Mouse (Mus musculus) liver, embryonic 12.5 days (tissue): Measurements from ENCODE around the gene Zfp385a. TPM values are rescaled to one million over a fixed set of nuclear protein-coding genes. Genes with fewer than 3 reads are reported as not detected.

Experiments
- ATAC-seq: fragments of 200-750 bp; cut with Nextera tagmentation; 2 replicates; pipeline ENCODE4 v1.8.0; 2017; ENCODE audit warnings: moderate number of reproducible peaks, mild to moderate bottlenecking, moderate library complexity
- H3K27ac ChIP-seq: fragments of 300-500 bp; sonication (generic); 2 replicates; pipeline ENCODE4 v1.5.1; 2016; ENCODE audit warnings: mild to moderate bottlenecking
- H3K27me3 ChIP-seq: fragments of 300-500 bp; sonication (generic); replicated peaks from 2 replicates; pipeline ENCODE4 v1.6.1; 2016; ENCODE audit warnings: mild to moderate bottlenecking, moderate library complexity
- H3K36me3 ChIP-seq: fragments of 300-500 bp; sonication (generic); 2 replicates; pipeline ENCODE4 v1.6.1; 2016; ENCODE audit warnings: mild to moderate bottlenecking, moderate library complexity
- H3K4me1 ChIP-seq: fragments of 300-500 bp; sonication (generic); 2 replicates; pipeline ENCODE4 v1.6.1; 2016
- H3K4me2 ChIP-seq: fragments of 300-500 bp; sonication (generic); 2 replicates; pipeline ENCODE4 v1.6.1; 2016; ENCODE audit warnings: mild to moderate bottlenecking, moderate library complexity
- H3K4me3 ChIP-seq: fragments of 300-500 bp; sonication (generic); 2 replicates; pipeline ENCODE4 v1.5.1; 2016; ENCODE audit warnings: mild to moderate bottlenecking, moderate library complexity
- H3K9ac ChIP-seq: fragments of 300-500 bp; sonication (generic); 2 replicates; pipeline ENCODE4 v1.6.1; 2016; ENCODE audit warnings: mild to moderate bottlenecking, moderate library complexity
- H3K9me3 ChIP-seq: fragments of 300-500 bp; sonication (generic); replicated peaks from 2 replicates; pipeline ENCODE4 v1.6.1; 2016; ENCODE audit warnings: mild to moderate bottlenecking, moderate library complexity
- WGBS: fragments of 180-500 bp; shearing (Covaris S2); methylation state at CpG from one replicate; pipeline ENCODE4 v1.1.7; 2016; ENCODE audit not compliant: insufficient replicate concordance; 5-methylcytosine and 5-hydroxymethylcytosine counted together
- polyA plus RNA-seq: library from polyadenylated mRNA; unstranded; fragments of >200 nt; fragmentation: Nextera tagmentation; extraction: Ambion mirVana; gene quantifications from 2 replicates; pipeline ENCODE4 v1.2.1, GENCODE M21; 2016

The Zfp385a gene
- polyA plus RNA-seq, 1 experiment from 2014 or later = 8.2 TPM

GRCm38 (mm10) chr15:103359869-103360602 is 20.1 kb upstream of the Zfp385a start:
- no peak overlapping the region for H3K9ac ChIP-seq
- WGBS = 78% methylated on average over 5 of the region's 5 CpGs
- no peak overlapping the region; the same call in 1 of the 2 replicates for H3K27ac ChIP-seq

DNA sequence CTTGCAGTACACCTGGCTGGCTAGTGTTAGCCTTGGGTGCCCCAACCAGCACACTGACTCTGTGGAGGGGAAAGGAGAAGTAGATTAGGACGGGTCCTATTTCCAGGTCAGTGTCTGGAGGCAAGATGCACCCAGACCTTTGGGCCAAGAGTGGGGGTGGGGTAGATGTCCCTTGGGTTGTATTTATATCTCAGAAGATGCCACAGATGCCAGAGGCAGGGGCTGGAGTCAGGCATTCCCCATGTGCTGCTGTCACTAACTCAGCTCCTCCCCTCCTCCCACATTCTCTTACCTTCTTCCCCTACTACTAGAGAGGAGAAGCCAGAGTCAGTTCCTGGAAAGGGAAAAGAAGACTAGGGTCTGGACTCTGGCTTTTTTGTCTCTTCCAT is 19.2 kb upstream of the Zfp385a start:
- no peaks in the 10 kb centered on the region for H3K9me3 ChIP-seq
- H3K27me3 ChIP-seq = no peaks in the 10 kb centered on the region
- peak overlapping the region; percentile 69 for H3K27ac ChIP-seq
- no peak overlapping the region for H3K4me3 ChIP-seq
- WGBS = 35% methylated on average over 1 of the region's 1 CpGs
- peaks cover 65% of the 10 kb centered on the region for H3K4me1 ChIP-seq
- H3K9ac ChIP-seq = no peak overlapping the region
- H3K4me2 ChIP-seq = no peak overlapping the region
- peaks cover 49% of the 10 kb centered on the region for H3K36me3 ChIP-seq
- ATAC-seq = no peak

More at GRCm38 (mm10) chr15:103359869-103360602, 20.1 kb upstream of the Zfp385a start:
- H3K27me3 ChIP-seq = no peaks in the 10 kb centered on the region
- no peak for ATAC-seq
- peaks cover 74% of the 10 kb centered on the region for H3K4me1 ChIP-seq
- no peaks in the 10 kb centered on the region for H3K9me3 ChIP-seq
- no peak overlapping the region for H3K4me2 ChIP-seq
- H3K4me3 ChIP-seq = no peak overlapping the region
- H3K36me3 ChIP-seq = peaks cover 39% of the 10 kb centered on the region

DNA sequence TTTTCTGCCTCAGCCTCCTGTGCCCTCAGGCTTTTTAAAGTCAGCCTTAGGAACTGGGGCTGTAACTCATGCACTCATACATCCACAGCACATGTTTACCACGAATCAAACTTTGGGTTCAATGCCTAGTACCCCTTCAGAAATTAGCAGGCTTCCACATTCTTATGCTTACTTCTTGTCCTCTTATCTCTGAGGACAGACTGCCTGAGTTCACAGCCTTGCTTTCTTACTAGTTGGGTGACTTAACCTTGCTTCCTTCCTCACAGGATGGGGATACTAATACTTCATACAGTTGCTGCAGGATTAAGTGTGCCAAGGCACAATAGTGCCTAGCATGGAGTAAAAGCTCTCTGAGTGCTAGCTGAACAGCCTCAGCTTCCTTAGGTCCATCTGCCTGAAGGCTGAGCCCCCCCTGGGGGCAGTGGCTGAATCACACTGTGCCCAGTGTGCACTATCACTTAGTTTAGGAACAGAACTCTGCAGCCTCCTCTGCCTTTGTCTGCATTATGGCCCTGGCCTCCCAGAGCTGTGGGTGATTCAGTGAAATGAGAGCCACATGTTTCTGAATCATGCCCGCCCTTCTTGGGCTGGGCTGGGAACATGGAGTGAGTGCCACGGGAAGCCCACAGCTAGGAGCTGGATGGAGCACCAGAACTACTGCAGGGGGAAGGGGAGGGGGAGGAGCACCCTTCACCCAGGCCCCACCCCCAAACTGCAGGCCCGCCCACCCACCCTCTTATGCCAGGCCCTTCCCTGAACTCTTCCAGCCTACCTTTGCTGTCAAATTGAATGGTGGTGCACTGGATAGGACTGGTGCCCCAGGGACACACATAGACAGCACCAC is 18.6 kb upstream of the Zfp385a start:
- WGBS = 25% methylated on average over 4 of the region's 4 CpGs
- Histone ChIP-seq H3K36me3 (peaks cover 52% of the 10 kb centered on the region), H3K27ac (peak overlapping the region; percentile 69), H3K27me3 (no peaks in the 10 kb centered on the region), H3K4me2 (no peak overlapping the region), H3K9me3 (no peaks in the 10 kb centered on the region), H3K4me1 (peaks cover 59% of the 10 kb centered on the region), H3K4me3 (no peak overlapping the region), H3K9ac (no peak overlapping the region)
- ATAC-seq = peak; percentile 17; the same call in 1 of the 2 replicates

DNA sequence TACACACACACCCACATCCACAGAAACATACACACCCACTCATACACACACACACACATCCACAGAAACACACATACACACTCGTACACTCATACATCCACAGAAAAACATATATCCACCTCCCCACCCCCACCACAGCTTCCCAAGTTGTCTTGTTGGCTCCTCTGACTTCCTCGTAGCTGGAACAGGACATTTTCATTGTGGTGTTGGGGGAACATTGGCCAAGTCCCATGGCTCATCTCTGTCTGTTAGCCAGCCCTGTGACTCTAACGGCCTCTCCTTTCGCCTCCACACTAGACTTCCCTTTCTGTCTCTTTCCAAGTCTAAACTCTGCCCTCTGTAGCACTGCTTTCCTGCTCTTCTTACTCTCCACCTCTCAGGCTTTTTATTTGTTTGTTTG is 17.9 kb upstream of the Zfp385a start:
- H3K4me1 ChIP-seq = peaks cover 52% of the 10 kb centered on the region
- H3K36me3 ChIP-seq = peaks cover 55% of the 10 kb centered on the region
- H3K27ac ChIP-seq = 0 out of 2 replicates have a peak overlapping the region, but pooled peaks have one; percentile 2

DNA sequence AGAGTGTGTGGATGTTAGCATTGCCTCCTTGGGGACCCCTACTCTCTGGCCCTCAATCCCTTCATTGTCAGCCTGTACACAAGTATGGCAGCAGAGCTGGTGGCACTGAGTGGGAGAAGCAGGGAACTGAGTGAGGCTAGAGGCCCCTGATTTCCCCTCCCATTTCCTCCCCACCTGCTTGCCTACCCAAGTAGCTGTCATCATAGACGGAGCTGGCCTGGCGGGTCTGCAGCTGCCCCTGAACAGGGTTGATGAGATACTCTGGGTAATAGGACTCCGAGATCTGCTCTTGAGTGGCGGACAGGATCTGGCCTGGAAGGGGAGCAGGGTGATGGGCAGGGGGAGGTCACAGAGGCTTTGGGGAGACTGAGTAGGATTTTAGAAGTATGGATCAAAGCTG is 16.2 kb upstream of the Zfp385a start:
- 64% methylated on average over 4 of the region's 4 CpGs for WGBS
- no peaks in the 10 kb centered on the region for H3K9me3 ChIP-seq
- H3K27ac ChIP-seq = no peak overlapping the region
- no peak overlapping the region for H3K4me3 ChIP-seq
- peaks cover 68% of the 10 kb centered on the region for H3K36me3 ChIP-seq
- H3K9ac ChIP-seq = no peak overlapping the region
- no peaks in the 10 kb centered on the region for H3K27me3 ChIP-seq
- H3K4me1 ChIP-seq = peaks cover 37% of the 10 kb centered on the region
- no peak for ATAC-seq
- H3K4me2 ChIP-seq = no peak overlapping the region

More for the DNA sequence above, 17.9 kb upstream of the Zfp385a start:
- no peak for ATAC-seq
- H3K4me2 ChIP-seq = no peak overlapping the region
- no peak overlapping the region for H3K9ac ChIP-seq
- H3K4me3 ChIP-seq = no peak overlapping the region
- no peaks in the 10 kb centered on the region for H3K27me3 ChIP-seq
- no peaks in the 10 kb centered on the region for H3K9me3 ChIP-seq
- 71% methylated on average over 4 of the region's 4 CpGs for WGBS

DNA sequence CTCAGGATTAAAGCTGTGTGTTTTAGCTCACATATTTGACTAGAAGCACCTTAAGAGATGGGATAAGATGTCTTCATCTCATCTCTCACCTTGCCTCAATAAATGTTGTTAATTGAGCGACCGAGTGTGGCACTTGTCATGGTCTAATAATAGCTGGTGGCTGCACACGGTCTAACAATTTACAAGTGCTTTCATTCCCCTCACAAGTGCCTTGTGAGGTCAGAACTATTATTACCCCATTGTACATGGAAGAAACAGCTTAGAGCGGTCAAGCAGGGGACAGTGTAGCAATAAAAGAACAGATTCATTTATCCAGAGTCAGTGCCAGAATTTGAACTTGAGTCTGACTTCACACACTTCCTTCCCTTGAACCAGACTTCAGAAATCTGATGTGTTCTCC is 15.5 kb upstream of the Zfp385a start:
- Histone ChIP-seq H3K27ac (no peak overlapping the region), H3K27me3 (no peaks in the 10 kb centered on the region), H3K4me1 (peaks cover 33% of the 10 kb centered on the region), H3K9me3 (no peaks in the 10 kb centered on the region), H3K36me3 (peaks cover 75% of the 10 kb centered on the region), H3K4me3 (no peak overlapping the region), H3K4me2 (no peak overlapping the region), H3K9ac (no peak overlapping the region)
- WGBS = 78% methylated on average over 4 of the region's 4 CpGs
- no peak for ATAC-seq

GRCm38 (mm10) chr15:103354690-103355089 is 14.8 kb upstream of the Zfp385a start:
- ATAC-seq = no peak
- peaks cover 83% of the 10 kb centered on the region for H3K36me3 ChIP-seq
- no peak overlapping the region for H3K4me2 ChIP-seq
- H3K9ac ChIP-seq = no peak overlapping the region
- H3K4me1 ChIP-seq = peaks cover 26% of the 10 kb centered on the region
- no peaks in the 10 kb centered on the region for H3K9me3 ChIP-seq
- no peaks in the 10 kb centered on the region for H3K27me3 ChIP-seq
- no peak overlapping the region for H3K4me3 ChIP-seq
- WGBS = 87% methylated on average over 2 of the region's 2 CpGs
- H3K27ac ChIP-seq = no peak overlapping the region

DNA sequence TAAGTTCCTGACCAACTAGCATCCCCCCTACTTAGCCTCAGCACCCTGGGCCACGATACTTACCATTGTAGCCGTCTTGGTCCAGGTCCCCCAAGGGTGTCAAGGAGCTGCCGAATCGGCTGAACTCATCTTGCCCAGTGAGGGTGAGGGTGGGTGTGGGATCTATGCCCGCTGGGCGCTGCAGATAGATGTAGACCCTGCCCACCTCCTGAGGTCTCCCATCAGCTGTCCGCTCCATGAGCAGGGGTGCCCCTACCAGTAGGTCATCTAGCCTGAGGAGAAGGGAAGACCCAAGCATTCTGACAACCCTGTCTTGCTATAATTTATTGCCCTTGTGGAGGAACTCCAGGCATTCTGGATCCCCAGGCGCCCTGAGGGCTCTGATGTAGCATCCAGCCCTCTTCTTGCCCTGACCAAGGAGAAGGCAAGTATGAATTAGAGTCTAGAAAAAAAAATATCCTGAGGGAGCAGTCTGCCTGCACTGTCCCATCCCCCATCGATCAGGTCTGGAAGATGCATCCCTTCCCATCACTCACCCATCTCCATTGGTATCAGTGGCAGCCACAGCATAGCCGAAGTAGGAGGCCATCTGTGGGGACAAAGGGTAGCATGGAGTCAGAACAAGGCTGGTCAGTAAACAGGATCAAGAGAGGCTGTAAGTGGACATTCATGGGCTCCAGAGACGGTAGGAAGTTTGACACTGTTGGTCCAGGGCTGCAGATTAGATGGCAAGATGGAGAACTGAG is 13.8 kb upstream of the Zfp385a start:
- no peak overlapping the region for H3K4me2 ChIP-seq
- peaks cover 91% of the 10 kb centered on the region for H3K36me3 ChIP-seq
- H3K27ac ChIP-seq = no peak overlapping the region
- H3K4me3 ChIP-seq = no peak overlapping the region
- H3K9ac ChIP-seq = no peak overlapping the region
- peaks cover 16% of the 10 kb centered on the region for H3K4me1 ChIP-seq
- ATAC-seq = no peak
- WGBS = 81% methylated on average over 11 of the region's 11 CpGs
- no peaks in the 10 kb centered on the region for H3K9me3 ChIP-seq
- no peaks in the 10 kb centered on the region for H3K27me3 ChIP-seq

DNA sequence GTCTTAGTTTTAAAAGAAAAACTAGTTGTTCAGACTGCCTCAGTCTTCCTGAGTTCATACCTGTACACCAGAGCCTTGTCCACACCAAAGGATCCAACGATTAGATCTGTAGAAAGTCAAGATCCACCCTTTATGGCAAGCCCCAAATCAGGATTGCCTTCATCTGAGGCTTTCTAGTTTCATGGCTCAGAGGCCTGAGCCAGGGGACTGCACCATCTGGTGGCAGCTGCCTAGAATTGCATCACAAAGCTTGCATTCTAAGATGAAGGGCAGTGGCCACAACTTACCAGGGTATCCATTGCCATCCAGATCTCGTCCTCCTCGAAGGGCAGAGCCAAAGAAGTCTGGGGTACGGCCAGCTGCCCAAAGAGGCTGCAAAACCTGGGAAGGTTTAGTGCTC is 13.0 kb upstream of the Zfp385a start:
- no peaks in the 10 kb centered on the region for H3K27me3 ChIP-seq
- no peak overlapping the region for H3K4me3 ChIP-seq
- H3K9ac ChIP-seq = no peak overlapping the region
- ATAC-seq = no peak
- H3K36me3 ChIP-seq = peaks cover 91% of the 10 kb centered on the region
- 39% methylated on average over 4 of the region's 4 CpGs for WGBS
- H3K4me2 ChIP-seq = no peak overlapping the region
- H3K27ac ChIP-seq = no peak overlapping the region
- H3K9me3 ChIP-seq = no peaks in the 10 kb centered on the region
- peaks cover 7% of the 10 kb centered on the region for H3K4me1 ChIP-seq

- no peak overlapping the region for H3K4me2 ChIP-seq
- no peaks in the 10 kb centered on the region for H3K27me3 ChIP-seq
- ATAC-seq = no peak
- H3K9ac ChIP-seq = no peak overlapping the region
- peaks cover 85% of the 10 kb centered on the region for H3K36me3 ChIP-seq
- H3K27ac ChIP-seq = no peak overlapping the region
- H3K9me3 ChIP-seq = no peaks in the 10 kb centered on the region
- no peak overlapping the region for H3K4me3 ChIP-seq
- 0 out of 2 replicates have a peak, but pooled peaks cover 6% of the 10 kb centered on the region for H3K4me1 ChIP-seq
- WGBS = 3% methylated on average over 2 of the region's 2 CpGs
These were observed 7.4 kb upstream of the Zfp385a start for GRCm38 (mm10) chr15:103347275-103347684.

DNA sequence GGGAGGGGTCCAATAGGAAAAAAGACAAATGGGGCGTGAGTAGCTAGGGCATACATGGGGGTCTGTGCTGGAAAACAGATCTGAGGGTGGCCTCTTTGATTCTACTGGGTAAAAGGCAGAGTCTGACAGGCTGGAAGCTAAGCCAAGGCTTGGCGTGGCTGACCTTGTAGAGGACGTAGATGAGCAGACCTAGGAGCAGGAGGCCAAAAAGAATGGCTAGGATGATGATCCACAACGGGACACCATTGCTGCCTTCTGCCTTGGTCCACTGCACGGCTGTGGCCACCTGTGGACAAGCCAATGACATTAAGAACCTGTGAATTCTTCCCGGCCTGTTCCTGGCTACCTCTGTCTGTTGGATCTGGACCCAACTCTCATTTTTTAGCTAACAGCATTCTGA is 5.9 kb upstream of the Zfp385a start:
- Histone ChIP-seq H3K4me2 (no peak overlapping the region), H3K4me3 (no peak overlapping the region), H3K9me3 (no peaks in the 10 kb centered on the region), H3K27me3 (peaks cover 14% of the 10 kb centered on the region), H3K36me3 (peaks cover 70% of the 10 kb centered on the region), H3K4me1 (peaks cover 10% of the 10 kb centered on the region), H3K9ac (no peak overlapping the region), H3K27ac (no peak overlapping the region)
- 75% methylated on average over 6 of the region's 6 CpGs for WGBS
- no peak for ATAC-seq

DNA sequence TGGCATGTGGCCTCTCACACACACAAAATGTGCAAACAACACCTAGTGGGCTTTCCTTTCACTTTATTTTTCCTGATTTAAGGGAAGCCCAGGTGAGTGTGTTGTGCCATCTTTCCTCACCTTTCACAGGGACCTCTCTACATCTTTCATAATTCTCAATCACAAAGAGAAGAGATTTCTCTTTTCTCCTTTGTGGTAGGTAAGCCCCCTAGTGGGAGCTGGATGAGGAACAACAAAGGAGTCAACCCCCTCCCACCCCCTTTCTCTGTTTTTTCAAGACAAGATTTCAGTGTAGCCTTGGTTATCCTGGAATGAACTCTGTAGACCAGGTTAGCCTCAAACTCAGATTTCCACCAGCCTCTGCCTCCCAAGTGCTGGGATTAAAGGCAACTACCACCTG is 3.7 kb upstream of the Zfp385a start:
- H3K27me3 ChIP-seq = peaks cover 36% of the 10 kb centered on the region
- H3K36me3 ChIP-seq = peaks cover 48% of the 10 kb centered on the region
- H3K9me3 ChIP-seq = no peaks in the 10 kb centered on the region
- no peak overlapping the region for H3K4me3 ChIP-seq
- no peak for ATAC-seq
- no peak overlapping the region for H3K27ac ChIP-seq
- peaks cover 33% of the 10 kb centered on the region for H3K4me1 ChIP-seq
- H3K4me2 ChIP-seq = no peak overlapping the region
- H3K9ac ChIP-seq = no peak overlapping the region
